Mouse (Mus musculus) heart, adult 18-20 months (tissue): ENCODE measurements around the gene Hectd4. TPM values are rescaled to one million over a fixed set of nuclear protein-coding genes. Genes with fewer than 3 reads are reported as not detected.
"Not testable (repeated sequence)": the region's sequence is repeated elsewhere in the genome, so short reads cannot be mapped to it uniquely, and the experiment has no call there.

ENCODE experiments used
- DNase-seq, 2 experiments: peaks; one replicate each; pipeline ENCODE4 v3.0.0; 2021 to 2022; ENCODE audit warnings: mixed read lengths in 1 of 2
- total RNA-seq, 2 experiments: library from RNA; stranded (reverse); gene quantifications; 2 replicates each; pipeline ENCODE4 v1.2.3; 2021

Hectd4 gene
- total RNA-seq, 2 experiments from 2014 or later: 23.2 to 23.4 TPM

DNA sequence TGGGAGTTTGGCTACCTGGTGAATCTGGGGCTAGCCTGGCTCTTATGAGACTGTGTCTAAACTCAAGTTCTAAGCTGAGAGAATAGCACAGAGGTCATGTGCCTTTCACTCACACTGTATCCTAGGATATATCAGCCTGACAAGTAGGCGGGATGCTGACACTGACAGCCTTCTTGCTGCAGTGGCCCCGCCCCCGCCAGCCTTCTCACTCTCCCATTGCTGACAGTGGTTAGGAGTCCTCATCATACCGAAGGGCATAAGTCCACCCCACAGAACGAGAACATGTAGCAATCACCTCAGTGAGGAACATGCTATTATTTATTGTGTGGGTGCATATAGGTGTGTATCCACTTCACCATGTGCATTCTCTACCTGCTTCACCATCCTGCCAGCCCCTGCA, 64.8 kb downstream of the Hectd4 start:
- no peak for DNase-seq

DNA sequence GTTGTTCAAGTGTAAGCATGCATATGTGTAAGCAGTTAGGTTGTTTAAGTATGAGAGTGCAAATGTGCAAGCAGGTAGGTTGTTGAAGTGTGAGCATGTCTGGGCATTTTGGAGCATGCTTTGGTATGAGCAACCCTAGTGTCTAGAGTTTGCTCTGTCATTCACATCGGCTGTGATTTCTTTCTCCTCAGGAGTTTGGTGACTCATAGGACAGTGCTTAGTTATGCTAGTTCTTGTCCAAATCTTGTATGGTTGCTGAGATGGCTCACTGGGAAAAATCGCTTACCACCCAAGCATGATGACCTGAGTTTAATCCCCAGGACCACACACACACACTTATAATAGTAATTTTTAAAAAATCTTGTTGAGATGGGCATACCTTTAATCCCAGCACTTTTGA, 67.2 kb downstream of the Hectd4 start:
- DNase-seq: no peak

GRCm38 (mm10) chr5:121290289-121290688, 70.3 kb downstream of the Hectd4 start:
- no peak for DNase-seq

- DNase-seq: no peak
Observed at GRCm38 (mm10) chr5:121292309-121293165, 72.5 kb downstream of the Hectd4 start.

- no peak for DNase-seq
Observed at GRCm38 (mm10) chr5:121305009-121305408, 85.0 kb downstream of the Hectd4 start.

DNA sequence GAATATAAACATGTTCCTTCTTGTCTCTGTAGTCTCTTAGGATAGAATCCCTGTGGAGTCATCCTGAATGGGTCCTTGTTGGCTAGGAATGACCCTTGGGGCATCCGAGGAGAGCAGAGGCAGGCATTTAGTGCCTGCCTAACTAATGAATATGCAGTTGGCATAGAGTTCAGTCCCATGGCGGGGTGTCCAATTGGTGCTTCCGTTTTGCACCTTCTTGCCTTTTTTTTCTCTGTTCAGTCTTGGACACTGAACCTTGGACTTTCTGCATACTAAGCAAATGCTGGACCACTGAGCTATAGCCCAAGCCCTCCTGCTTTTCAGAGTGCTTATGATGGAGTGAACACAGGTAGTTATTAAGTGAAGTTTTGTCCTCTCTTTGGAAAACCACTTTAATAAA, 87.6 kb downstream of the Hectd4 start:
- no peak for DNase-seq

DNA sequence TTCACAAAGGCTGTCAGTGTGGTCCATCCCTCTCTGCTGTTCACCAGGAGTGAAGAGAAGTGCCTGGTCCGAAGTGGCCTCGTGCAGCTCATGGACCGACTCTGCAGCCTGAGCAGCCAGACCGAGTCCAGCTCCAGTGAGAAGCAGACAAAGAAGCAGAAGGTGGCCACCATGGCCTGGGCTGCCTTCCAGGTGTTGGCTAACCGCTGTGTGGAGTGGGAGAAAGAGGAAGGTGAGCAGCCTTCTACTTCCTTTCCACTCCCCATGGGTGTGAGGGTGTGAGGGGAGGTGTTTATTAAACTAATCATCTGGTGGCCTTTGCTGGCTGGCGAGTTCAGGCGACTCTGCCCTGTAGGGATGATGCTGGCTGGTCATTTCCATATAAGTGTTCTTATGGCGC, 91.6 kb downstream of the Hectd4 start:
- no peak for DNase-seq

- DNase-seq: no peak
Observed at GRCm38 (mm10) chr5:121313764-121314474, 93.9 kb downstream of the Hectd4 start.

DNA sequence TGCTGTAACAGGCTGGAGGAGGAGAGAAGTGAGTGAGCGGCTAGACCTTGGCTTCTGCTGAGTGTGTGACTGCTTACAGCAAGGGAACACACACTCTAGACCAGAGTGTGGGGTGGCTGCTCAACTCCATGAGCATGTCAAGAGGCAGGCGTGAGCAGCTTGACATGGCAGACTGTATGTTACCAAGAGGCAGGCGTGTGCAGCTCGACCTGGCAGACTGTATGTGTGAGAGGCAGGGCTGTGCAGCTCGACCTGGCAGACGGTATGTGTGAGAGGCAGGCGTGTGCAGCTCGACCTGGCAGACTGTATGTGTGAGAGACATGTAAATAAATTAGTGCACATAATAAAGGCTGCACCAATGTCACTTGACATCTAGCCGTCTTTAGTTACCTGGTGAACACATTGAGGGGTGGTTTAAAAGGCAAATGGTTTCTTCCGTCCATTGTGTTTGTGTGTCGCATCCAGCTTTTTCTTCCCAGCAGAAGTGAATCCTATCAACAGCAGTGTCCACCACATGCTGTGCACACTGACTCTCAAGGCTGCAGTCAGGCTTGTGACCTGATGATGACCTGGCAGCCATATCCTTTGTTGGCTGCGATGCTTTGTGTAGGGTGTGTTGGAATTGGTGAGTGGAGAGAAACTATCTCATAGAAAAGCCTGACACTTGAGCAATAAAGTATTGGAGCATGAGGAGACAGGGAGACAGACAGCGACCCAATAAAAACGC, 106.2 kb downstream of the Hectd4 start:
- no peak for DNase-seq

DNA sequence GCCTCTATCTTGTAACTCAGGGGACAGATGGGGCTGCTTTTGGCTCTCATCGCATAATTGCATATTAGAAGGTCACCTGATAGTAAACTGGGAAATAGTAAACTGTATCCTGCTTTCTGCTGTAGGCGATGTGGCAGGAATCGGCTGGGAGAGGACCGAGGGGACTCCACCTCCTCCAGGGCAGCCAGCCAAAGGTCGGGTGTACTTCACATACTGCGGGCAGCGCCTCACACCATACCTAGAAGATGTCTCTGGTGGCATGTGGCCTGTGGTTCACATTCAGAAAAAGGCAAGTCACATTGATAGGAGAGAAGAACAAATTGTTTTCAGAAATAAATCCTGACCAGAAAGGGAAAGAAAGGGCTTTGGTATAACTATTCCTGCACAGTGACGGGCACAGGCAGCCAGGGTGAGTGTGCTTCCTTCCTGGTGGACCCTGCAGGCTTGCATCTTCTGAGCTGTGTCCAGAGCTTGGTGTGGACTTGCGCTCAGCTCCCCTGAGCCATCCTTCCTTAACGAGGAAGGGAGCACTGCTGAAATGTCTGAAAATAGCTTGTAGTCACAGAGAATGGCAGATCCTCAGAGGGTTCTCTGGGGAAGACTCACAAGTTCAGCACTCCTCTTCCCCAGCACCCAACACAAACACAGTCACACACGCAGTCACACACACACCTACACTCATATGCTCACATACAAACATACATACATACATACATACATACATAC, 109.5 kb downstream of the Hectd4 start:
- DNase-seq: peak; percentile 26 to 29

GRCm38 (mm10) chr5:121330154-121330816, 110.3 kb downstream of the Hectd4 start:
- not testable (repeated sequence) for DNase-seq

DNA sequence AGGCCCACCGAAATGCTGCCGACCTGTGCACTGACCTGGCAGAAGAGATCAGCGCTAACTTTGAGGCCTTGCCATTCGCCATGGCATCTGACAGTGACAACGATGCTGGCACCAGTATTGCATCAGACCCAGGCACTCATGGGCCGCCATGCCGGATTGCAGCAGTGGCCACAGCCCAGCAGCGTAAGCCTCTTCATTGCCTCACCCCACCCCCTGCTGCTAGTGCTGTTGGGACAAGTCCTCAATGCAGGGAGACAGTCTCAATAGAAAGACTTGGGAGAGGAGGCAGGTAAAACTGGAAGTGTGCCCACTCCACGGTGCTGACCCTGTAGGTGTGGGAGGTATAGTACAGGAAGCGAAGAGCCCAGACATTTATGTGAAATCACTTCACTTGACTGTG, 111.7 kb downstream of the Hectd4 start:
- no peak for DNase-seq

GRCm38 (mm10) chr5:121333976-121334375, 114.0 kb downstream of the Hectd4 start:
- no peak for DNase-seq

GRCm38 (mm10) chr5:121334454-121334853, 114.4 kb downstream of the Hectd4 start:
- DNase-seq: no peak

DNA sequence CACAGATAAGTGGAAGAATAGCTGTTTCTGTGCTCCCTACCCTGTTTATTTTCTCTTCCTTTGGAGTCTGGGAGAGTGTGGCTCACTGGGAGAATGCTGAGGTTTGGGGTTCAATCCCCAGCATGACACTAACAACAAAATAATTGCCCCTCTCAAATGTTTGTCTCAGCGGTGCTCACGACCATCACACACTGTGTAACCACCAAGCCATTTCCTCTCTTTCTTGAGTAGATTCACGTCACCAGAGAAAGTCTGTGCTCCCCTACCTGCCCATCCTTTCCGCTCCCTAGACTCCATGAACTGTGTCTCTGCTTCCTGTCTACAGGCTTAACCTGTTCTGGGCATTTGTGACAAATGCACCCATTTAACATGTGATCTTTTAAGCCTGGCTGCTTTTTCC, 115.4 kb downstream of the Hectd4 start:
- no peak for DNase-seq

DNA sequence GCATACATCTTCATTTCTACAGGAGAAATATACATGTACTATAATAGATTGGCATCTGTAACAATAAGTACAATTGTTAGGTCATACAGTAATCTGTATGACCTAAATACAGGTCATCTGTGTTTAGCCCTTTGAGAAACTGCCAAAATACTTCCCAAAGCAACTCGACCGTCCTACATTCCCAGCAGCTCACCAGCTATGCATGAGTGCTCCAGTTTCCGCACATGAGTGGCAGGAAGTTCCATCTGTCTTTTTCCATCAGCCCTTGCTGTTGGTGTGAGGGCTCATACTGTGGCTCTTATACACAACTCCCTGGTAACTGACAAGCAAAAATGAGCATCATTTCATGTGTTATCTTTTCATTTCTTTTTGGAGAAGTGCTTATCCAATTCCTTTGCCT, 116.0 kb downstream of the Hectd4 start:
- DNase-seq: no peak

DNA sequence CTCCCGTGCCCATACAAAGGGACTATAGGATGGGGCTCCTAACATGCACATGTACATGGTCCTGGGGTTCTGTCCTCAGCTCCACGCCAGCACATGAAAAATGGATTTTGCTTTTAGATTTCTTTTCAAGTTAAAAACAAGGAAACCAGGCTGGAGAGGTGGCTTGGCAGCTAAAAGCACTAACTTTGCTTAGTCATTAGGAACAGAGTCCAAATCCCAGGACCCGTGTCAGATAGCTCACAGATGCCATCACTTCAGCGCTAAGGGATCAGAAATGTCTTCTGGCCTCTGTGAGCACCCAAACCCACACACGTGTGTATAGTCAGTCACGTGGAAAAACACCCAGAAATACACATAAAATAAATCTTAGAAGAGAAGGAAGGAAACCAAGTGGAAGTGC, 116.8 kb downstream of the Hectd4 start:
- DNase-seq: no peak

GRCm38 (mm10) chr5:121339507-121340230, 119.7 kb downstream of the Hectd4 start:
- DNase-seq: peak; percentile 37 to 43

GRCm38 (mm10) chr5:121340965-121341473, 121.0 kb downstream of the Hectd4 start:
- no peak for DNase-seq

DNA sequence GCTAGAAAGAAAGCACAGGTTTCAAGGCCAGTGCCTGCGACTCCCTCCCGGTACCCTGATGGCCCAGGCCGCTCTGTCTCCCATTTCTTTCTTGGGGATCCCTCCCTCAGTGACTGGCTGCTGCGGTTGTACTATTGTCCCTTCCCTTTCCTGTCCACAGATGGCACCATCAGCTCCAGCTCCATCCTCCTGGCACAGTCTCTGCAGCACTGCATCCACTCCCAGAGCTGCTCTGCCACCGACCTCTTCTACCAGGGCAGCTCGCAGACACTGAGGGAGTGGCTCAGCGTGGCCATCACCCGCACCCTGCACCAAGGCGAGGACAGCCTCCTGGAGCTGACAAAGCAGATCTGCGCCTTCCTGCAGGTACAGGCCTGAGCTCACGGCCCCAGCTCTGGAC, 122.5 kb downstream of the Hectd4 start:
- no peak for DNase-seq

- DNase-seq: no peak
Observed at GRCm38 (mm10) chr5:121343997-121344396, 124.0 kb downstream of the Hectd4 start.
